Mouse (Mus musculus) frontal cortex, postnatal 36 days (tissue): ENCODE measurements at regions not wholly inside any gene's neighbourhood (a gene's known extent, or its start where the extent isn't known, plus 50 kb on each side); places are given as distances from the start of the nearest gene placed in this dataset.

Experiments used
- DNase-seq, 2 experiments: peaks; one replicate each; pipeline ENCODE4 v3.0.0; 2022; ENCODE audit warnings: low spot score in 2 of 2

- DNase-seq: no peak
Observed at GRCm38 (mm10) chr10:99639469-99639868, 120.0 kb downstream of the Csl start.

GRCm38 (mm10) chr10:99641784-99642183, 117.7 kb downstream of the Csl start:
- DNase-seq: peak; percentile 44 to 78

DNA sequence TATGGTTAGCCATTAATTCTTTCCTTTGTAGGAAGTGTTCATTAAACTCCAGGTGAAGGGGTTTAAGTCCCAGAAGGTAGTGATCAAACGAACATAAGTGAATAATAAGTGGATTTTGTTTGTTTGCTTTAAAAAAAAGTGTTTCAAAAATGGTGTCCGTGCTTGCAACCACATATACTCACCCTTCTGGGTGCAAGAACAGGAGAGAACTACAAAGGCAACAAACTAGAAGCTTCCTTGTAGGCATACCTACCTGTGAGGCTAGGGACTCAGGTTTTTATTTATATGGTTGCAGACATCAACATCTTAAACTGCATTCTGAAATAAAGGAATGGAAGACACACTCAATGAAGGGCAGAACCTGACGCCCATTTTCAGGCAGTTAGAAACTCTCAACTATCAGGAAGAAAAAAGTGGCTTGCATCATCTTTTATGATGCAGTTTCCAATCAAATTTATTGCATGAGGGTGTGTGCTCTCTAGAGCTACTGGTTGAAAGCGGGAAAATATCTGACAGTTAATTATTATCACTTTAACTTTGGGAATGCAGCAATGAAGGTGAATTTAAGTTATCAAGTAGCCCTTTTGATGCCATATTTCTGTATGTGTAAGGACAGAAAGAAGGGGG, 117.1 kb downstream of the Csl start:
- no peak for DNase-seq

DNA sequence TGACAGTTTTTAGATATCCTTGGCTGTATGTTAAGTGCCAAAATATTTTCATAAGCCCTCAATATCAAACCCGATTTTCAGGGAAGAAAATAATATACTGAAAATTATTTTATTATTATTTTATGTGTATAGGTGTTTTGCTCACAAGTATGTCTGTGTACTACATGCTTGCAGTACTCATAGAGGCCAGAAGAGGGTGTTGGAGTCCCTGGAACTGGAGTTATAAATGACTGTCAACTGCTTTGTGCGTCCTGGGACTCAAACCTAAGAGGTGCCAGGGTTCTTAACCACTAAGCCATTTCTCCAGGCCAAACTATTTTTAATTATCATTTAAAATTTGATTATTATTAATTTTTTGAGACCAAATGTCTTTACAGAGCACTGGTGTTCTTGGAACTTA, 114.5 kb downstream of the Csl start:
- no peak for DNase-seq

DNA sequence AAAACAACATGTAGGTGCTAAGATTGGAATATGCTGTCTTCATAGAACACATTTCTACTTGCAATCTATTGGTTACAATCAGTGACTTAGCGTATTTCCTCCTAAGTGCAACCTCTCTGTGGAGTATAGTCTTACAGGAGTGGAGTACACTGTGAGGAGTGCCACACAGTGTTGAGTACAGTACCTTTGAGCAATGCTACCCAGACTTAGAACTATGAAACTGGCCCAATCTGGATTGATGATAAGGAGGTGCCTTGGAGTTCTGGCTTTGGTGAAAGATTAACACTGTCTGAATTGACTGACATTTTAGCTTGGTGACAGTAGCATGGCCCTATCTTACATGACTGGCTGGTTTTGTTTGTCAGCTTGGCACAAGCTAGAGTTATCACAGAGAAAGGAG, 107.4 kb downstream of the Csl start:
- no peak for DNase-seq

- no peak for DNase-seq
Observed at GRCm38 (mm10) chr10:99654284-99654683, 105.2 kb downstream of the Csl start.

DNA sequence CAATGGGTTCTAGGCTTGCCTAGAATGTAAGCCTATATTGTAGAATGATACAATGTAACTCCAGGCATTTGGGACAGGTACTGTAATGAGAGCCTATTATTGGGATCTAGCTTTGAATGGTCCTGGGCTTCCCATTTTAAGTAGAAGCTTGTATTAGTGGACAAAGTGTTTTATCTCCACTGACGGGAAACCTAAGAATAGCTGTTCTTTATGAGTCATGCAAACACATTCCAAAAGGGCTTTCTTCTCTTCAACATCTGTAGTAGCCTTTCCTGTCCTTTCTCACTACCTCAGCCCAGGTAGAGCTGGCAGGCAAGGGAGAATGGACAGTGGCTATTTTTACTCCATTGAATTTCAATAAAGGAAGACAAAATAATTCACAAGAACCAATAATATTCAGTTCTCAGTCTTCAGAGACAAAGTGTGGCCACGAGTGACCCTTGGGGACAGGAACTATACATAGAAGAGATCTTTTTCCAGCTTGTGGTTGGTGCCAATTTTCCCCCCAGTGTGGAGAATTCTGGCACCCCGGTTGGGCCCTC, 82.8 kb downstream of the Csl start:
- no peak for DNase-seq

DNA sequence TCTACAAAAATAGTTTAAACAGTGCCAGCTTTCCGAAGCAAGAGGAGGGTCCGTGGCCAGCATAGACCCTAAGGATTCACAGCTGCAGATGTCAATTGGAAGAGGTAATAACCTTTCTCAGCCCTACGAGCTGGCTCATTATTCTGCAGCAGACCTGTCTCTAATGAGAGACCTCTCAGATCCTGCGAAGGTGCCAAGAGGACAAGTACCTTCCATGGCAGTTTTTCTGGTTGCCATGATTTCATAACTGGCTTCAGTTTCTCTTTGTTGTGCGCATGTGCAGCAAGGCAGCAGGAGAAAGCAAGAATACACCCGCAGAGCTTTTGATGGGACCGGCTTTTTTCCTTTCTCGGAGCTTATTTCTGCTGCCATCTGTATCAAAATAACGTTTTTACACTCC, 81.4 kb downstream of the Csl start:
- DNase-seq: peak; percentile 39 to 65

DNA sequence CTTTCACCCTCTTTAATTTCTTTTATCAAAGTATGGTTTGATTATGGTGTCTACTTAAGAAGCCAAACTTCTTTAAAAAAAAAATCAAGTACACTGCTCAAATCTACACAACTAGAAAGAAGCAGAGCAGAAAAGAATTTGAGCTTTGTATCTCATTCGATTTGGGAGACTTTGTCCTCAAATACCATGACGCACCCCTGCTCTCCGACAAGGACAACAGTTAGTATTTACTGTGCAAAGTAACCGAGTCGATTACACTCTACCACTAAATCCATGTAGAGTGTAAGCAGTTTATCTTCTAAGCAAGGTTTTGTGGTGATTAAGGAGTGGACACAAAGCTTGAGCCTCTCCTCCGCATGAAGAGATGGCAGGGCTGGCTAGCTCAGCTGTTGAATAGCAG, 79.6 kb downstream of the Csl start:
- DNase-seq: no peak

- no peak for DNase-seq
Observed at GRCm38 (mm10) chr10:99681932-99682331, 77.5 kb downstream of the Csl start.

- no peak for DNase-seq
Observed at GRCm38 (mm10) chr10:99682350-99682749, 77.1 kb downstream of the Csl start.

GRCm38 (mm10) chr10:99683310-99683709, 76.1 kb downstream of the Csl start:
- no peak for DNase-seq

- DNase-seq: no peak
Observed at GRCm38 (mm10) chr10:99685911-99686310, 73.5 kb downstream of the Csl start.

GRCm38 (mm10) chr10:99687011-99687410, 72.4 kb downstream of the Csl start:
- DNase-seq: no peak

- no peak for DNase-seq
Observed at GRCm38 (mm10) chr10:99697696-99698095, 61.8 kb downstream of the Csl start.

DNA sequence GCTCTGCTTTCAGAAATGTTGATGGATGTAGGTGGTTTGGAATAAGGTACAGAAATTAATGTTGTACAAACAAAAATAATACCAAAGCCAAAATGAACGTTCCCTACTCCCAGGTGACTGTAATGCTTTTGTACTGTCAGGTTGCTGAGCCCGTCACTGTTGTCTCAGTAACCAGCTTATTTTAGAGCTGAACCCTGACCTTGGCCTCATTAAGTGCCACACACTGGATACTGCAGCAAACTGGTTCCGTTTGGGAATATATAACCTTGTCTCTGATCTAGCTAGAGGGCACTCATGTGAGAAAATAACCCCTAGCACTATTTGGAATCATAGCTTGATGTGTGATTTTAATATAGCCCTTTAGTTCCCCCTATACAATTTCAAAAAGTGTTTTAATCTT, 60.0 kb downstream of the Csl start:
- no peak for DNase-seq

- no peak for DNase-seq
Observed at GRCm38 (mm10) chr10:99700052-99700777, 59.2 kb downstream of the Csl start.
